Mouse (Mus musculus): ENCODE measurements at regions not wholly inside any gene's neighbourhood (a gene's known extent, or its start where the extent isn't known, plus 50 kb on each side); places are given as distances from the start of the nearest gene placed in this dataset.

GRCm38 (mm10) chr9:86015841-86016240 is 173.7 kb downstream of the Tpbg start:
- TF ChIP-seq ZC3H11A (IDR thresholded peaks at IDR 0.05; ENCODE audit: borderline replicate concordance, low read depth, low read length) (no peak), MAFK (IDR thresholded peaks at IDR 0.05; ENCODE audit: insufficient read depth, low read depth, low read length) (no peak), HCFC1 (IDR thresholded peaks at IDR 0.05; ENCODE audit: borderline replicate concordance, insufficient read depth, low read length) (no peak), ZNF384 (IDR thresholded peaks at IDR 0.05; ENCODE audit: low read depth, low read length) (no peak), CHD2 (IDR thresholded peaks at IDR 0.05; ENCODE audit: low read depth, low read length) (no peak)

Measured in ES-E14 (cell line).